Mouse (Mus musculus): ENCODE data around the gene Dst. TPM values are rescaled to one million over a fixed set of nuclear protein-coding genes. Genes with fewer than 3 reads are reported as not detected.

Gene Dst
- polyA plus RNA-seq, 1 experiment from 2014 or later: 24.9 TPM

DNA sequence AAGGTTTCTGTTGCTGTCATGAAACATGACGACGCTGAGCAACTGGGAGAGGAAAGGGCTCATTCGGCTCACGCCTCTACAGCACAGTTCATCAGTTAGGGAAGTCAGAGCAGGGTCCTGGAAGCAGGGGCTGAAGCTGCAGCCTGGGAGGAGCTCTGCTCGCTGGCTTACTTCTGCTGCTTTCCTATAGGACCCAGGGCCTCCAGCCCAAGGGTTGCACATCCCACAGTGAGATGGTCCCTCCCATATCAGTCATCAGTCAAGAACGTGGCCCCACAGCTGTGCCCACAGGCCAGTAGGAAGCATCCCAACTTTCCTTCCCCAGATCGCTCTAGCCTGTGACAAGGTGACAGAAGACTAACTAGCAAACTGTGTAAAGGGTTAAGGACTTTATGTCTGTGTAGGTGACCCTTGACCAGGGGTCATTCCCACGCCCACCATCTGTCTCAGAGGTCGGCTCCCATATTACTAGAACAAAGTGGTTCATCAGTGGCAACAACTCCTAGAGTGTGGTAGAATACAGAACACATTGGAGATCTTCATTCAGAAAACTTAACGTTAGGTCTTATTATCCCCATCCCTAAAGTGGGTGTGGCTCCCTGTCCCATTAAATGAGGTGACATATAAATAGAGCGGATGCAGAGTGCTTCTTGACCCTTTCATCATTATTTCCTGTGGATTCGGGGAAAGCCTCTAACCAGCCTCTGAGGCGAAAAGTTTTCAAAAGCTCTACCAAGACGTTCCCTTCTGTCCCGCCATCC lies 219.9 kb downstream of the Dst start:
- Histone ChIP-seq H3K9me3 (replicated peaks; ENCODE audit: control insufficient read depth, low read length) (no peaks in the 10 kb centered on the region), H3K36me3 (ENCODE audit: control insufficient read depth, insufficient read depth, low read length) (no peaks in the 10 kb centered on the region), H3K9ac (ENCODE audit: low read length) (no peak overlapping the region), H3K27ac (ENCODE audit: low read depth, low read length) (no peak overlapping the region), H3K4me1 (ENCODE audit: control insufficient read depth, insufficient read depth, low read length) (no peaks in the 10 kb centered on the region), H3K4me2 (ENCODE audit: low read length) (no peak overlapping the region), H3K4me3 (ENCODE audit: low read depth, low read length) (no peak overlapping the region), H3K27me3 (replicated peaks; ENCODE audit: control insufficient read depth, insufficient read depth, low read length) (no peaks in the 10 kb centered on the region)
- WGBS: 85% methylated on average over 15 of the region's 15 CpGs
- DNase-seq (ENCODE audit: low spot score) (no peak), ATAC-seq (no peak)

DNA sequence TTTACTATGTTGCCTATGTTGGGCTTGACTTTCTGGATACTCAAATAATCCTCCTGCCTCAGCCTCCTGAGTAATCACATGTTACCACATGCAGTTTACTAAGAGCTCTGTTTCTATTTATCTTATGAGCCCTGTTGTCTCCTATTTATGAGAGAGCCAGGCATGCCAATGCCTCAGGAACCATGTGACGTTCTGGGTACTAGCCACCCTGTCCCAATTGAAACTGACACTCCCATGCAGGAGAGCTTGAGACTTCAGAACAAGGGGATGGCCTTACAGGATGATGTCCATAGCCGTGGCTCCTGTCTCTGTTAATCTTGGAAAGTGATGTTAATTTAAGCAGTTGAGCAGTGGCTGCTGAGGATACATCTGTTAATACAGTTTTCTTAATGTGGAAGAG lies 220.8 kb downstream of the Dst start:
- H3K27me3 ChIP-seq (replicated peaks; ENCODE audit: control insufficient read depth, insufficient read depth, low read length): no peaks in the 10 kb centered on the region
- no peak for ATAC-seq
- H3K36me3 ChIP-seq (ENCODE audit: control insufficient read depth, insufficient read depth, low read length): no peaks in the 10 kb centered on the region
- no peaks in the 10 kb centered on the region for H3K4me1 ChIP-seq (ENCODE audit: control insufficient read depth, insufficient read depth, low read length)
- H3K4me2 ChIP-seq (ENCODE audit: low read length): no peak overlapping the region
- no peak for DNase-seq (ENCODE audit: low spot score)
- 90% methylated on average over 2 of the region's 2 CpGs for WGBS
- no peak overlapping the region for H3K27ac ChIP-seq (ENCODE audit: low read depth, low read length)
- no peaks in the 10 kb centered on the region for H3K9me3 ChIP-seq (replicated peaks; ENCODE audit: control insufficient read depth, low read length)
- H3K4me3 ChIP-seq (ENCODE audit: low read depth, low read length): no peak overlapping the region
- no peak overlapping the region for H3K9ac ChIP-seq (ENCODE audit: low read length)

DNA sequence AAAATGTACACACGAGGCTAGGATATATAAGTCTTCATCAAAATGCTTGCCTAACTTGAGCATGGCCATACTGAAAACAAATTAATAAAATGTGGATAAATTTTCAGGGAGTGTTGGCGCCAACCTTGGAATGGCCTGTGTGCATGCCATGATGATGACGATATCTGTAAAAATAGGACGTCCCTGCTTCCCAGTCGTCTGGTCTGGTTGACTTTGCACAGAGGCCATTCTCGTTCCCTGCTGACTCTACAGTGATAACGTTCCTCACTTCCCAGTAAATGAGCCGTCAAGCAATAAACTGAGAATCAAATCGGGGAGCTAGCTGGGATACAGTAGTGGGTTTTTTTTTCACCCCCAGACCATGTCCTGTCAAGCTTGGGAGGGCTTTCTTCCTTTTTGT lies 221.7 kb downstream of the Dst start:
- no peaks in the 10 kb centered on the region for H3K36me3 ChIP-seq (ENCODE audit: control insufficient read depth, insufficient read depth, low read length)
- DNase-seq (ENCODE audit: low spot score) (no peak), ATAC-seq (no peak)
- H3K4me1 ChIP-seq (ENCODE audit: control insufficient read depth, insufficient read depth, low read length): no peaks in the 10 kb centered on the region
- H3K4me2 ChIP-seq (ENCODE audit: low read length): no peak overlapping the region
- no peak overlapping the region for H3K4me3 ChIP-seq (ENCODE audit: low read depth, low read length)
- whole genome bisulfite sequencing: 89% methylated on average over 9 of the region's 9 CpGs
- no peak overlapping the region for H3K27ac ChIP-seq (ENCODE audit: low read depth, low read length)
- H3K9ac ChIP-seq (ENCODE audit: low read length): no peak overlapping the region
- no peaks in the 10 kb centered on the region for H3K27me3 ChIP-seq (replicated peaks; ENCODE audit: control insufficient read depth, insufficient read depth, low read length)
- no peaks in the 10 kb centered on the region for H3K9me3 ChIP-seq (replicated peaks; ENCODE audit: control insufficient read depth, low read length)

DNA sequence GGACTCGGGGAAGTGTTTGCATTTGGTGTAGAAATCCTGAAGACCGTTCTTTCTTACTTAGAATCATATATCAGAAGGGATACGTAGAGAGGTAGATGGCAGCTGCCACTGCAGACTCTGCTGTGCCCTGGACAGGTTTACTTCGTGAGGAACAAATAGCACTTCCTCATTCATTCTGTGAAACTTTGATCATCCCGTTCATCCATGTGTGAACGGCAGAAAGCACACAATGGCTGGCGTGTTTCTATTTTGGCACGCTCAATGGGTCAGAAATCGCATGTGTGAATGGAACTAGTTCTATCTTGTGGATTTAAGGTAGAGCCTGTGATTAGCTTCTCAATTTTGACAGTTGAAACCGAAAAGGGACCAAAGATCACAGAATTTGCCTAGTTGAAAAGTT lies 222.8 kb downstream of the Dst start:
- Histone ChIP-seq H3K9ac (ENCODE audit: low read length) (no peak overlapping the region), H3K27me3 (replicated peaks; ENCODE audit: control insufficient read depth, insufficient read depth, low read length) (no peaks in the 10 kb centered on the region), H3K4me3 (ENCODE audit: low read depth, low read length) (no peak overlapping the region), H3K27ac (ENCODE audit: low read depth, low read length) (no peak overlapping the region), H3K4me1 (ENCODE audit: control insufficient read depth, insufficient read depth, low read length) (no peaks in the 10 kb centered on the region), H3K36me3 (ENCODE audit: control insufficient read depth, insufficient read depth, low read length) (peaks cover 3% of the 10 kb centered on the region; the same call in 1 of the 2 replicates), H3K9me3 (replicated peaks; ENCODE audit: control insufficient read depth, low read length) (no peaks in the 10 kb centered on the region), H3K4me2 (ENCODE audit: low read length) (no peak overlapping the region)
- ATAC-seq (peak; percentile 42; the same call in 1 of the 2 replicates), DNase-seq (ENCODE audit: low spot score) (peak; percentile 44)
- 21% methylated on average over 10 of the region's 10 CpGs for WGBS

DNA sequence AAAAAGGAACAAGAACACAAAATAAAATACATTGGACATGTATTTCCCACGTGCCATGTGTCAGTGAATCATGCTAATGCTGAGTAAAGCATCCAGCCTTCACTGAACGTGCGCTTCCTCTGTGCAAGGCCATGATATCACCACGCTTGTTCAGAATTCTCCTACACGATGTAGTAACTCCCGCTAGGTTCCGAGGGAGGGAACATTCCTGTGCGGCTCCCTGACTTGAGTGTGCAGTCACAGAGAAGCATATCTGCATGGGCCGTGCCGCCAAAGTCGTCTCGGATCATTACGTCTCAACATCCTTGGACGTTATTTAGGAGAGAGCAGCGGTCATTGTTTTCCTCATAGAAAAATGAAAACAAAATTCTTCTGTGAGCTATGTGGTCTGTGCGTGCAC lies 224.8 kb downstream of the Dst start:
- 92% methylated on average over 16 of the region's 16 CpGs for WGBS
- H3K4me2 ChIP-seq (ENCODE audit: low read length): no peak overlapping the region

DNA sequence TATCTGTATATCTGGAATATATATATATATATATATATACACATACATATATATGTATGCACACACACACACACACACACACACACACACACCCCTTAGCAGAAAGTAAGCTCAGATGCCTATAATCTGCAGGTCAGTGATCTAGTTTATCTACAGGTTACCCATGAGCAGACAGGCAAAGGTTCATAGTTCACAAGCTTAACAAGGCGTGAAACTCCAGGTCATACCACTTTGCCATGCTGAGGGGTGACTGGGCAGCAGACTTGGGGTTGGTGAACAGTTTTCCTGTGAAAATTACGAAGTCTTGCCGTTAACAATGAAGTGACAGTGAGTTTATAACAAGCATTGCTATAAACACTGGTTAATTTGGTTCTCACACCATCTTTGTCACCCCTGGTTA lies 227.5 kb downstream of the Dst start:
- Histone ChIP-seq H3K4me3 (ENCODE audit: low read depth, low read length) (no peak overlapping the region), H3K27me3 (replicated peaks; ENCODE audit: control insufficient read depth, insufficient read depth, low read length) (no peaks in the 10 kb centered on the region), H3K9me3 (replicated peaks; ENCODE audit: control insufficient read depth, low read length) (no peaks in the 10 kb centered on the region), H3K9ac (ENCODE audit: low read length) (no peak overlapping the region), H3K27ac (ENCODE audit: low read depth, low read length) (no peak overlapping the region), H3K4me2 (ENCODE audit: low read length) (no peak overlapping the region), H3K36me3 (ENCODE audit: control insufficient read depth, insufficient read depth, low read length) (peaks cover 3% of the 10 kb centered on the region; the same call in 1 of the 2 replicates), H3K4me1 (ENCODE audit: control insufficient read depth, insufficient read depth, low read length) (peaks cover 15% of the 10 kb centered on the region)
- ATAC-seq (no peak), DNase-seq (ENCODE audit: low spot score) (no peak)
- 90% methylated on average over 3 of the region's 3 CpGs for WGBS

More for the DNA sequence above, 224.8 kb downstream of the Dst start:
- H3K4me1 ChIP-seq (ENCODE audit: control insufficient read depth, insufficient read depth, low read length): no peaks in the 10 kb centered on the region
- H3K27ac ChIP-seq (ENCODE audit: low read depth, low read length): no peak overlapping the region
- no peak overlapping the region for H3K9ac ChIP-seq (ENCODE audit: low read length)
- no peak overlapping the region for H3K4me3 ChIP-seq (ENCODE audit: low read depth, low read length)
- H3K27me3 ChIP-seq (replicated peaks; ENCODE audit: control insufficient read depth, insufficient read depth, low read length): no peaks in the 10 kb centered on the region
- DNase-seq (ENCODE audit: low spot score) (no peak), ATAC-seq (no peak)
- H3K36me3 ChIP-seq (ENCODE audit: control insufficient read depth, insufficient read depth, low read length): peaks cover 3% of the 10 kb centered on the region; the same call in 1 of the 2 replicates
- H3K9me3 ChIP-seq (replicated peaks; ENCODE audit: control insufficient read depth, low read length): no peaks in the 10 kb centered on the region

DNA sequence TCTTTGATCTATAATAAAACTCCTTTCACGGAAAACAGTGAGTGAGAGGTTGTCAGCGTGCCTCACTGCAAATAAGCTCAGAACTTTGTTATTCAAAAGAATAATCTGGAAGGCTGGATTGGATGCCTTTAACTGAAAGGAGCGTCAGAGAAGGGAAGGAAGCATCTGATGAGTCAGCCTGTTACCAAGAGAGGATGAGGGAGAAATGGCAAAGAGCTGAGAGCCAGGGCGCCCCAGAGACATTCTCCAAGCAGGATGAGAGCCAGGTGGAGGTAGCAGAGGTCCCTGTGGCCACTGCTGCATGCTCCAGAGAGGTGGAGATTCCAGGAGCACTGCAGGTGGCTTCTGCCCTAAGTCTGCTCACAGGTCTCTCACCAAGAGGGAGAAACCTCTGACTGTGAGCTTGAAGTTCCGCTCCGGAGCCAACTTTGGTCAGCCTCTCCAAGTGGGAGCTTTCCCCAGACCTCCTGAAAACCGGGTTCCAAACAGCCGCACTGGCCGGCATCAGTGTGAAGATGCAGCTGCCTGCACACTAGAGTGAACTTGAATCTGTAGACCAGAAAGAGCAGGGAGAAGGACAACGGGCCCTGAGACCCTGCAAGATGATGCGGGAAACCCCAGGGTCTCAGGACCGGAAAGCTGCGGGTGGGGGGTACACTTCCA lies 231.3 kb downstream of the Dst start:
- Histone ChIP-seq H3K4me2 (ENCODE audit: low read length) (no peak overlapping the region), H3K9me3 (replicated peaks; ENCODE audit: control insufficient read depth, low read length) (no peaks in the 10 kb centered on the region), H3K36me3 (ENCODE audit: control insufficient read depth, insufficient read depth, low read length) (peaks cover 3% of the 10 kb centered on the region; the same call in 1 of the 2 replicates), H3K9ac (ENCODE audit: low read length) (no peak overlapping the region), H3K4me3 (ENCODE audit: low read depth, low read length) (no peak overlapping the region), H3K27me3 (replicated peaks; ENCODE audit: control insufficient read depth, insufficient read depth, low read length) (no peaks in the 10 kb centered on the region), H3K4me1 (ENCODE audit: control insufficient read depth, insufficient read depth, low read length) (peaks cover 16% of the 10 kb centered on the region), H3K27ac (ENCODE audit: low read depth, low read length) (no peak overlapping the region)
- ATAC-seq: no peak
- no peak for DNase-seq (ENCODE audit: low spot score)
- WGBS: 57% methylated on average over 13 of the region's 13 CpGs

DNA sequence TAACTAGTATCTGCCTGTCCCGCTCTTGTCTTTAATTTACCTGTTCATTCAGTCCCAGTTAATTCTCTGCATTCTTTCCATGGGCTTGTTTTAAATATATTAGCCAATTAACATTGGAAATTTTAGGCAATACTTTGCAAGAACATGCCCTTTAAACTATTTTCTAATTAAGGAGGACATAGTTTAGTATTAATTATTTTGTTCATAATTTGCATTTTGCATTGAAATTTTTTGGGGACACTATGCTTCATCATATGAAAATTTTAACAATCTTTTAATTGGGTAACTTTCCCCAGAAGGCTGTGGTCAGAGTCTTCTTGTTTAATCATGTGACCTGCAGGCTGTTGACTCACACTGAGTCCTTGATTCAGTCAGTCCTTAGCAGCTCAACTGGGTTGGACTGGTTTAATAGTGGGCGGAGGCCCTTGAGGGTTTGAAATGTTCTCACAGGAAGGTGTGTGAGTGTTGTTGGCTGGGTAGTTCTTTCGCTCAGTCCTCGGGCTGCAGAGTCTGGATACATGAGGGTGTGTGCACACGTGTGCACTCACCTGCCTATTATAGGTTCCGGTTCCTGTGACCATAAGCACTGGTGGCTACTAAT lies 231.9 kb downstream of the Dst start:
- 66% methylated on average over 6 of the region's 6 CpGs for WGBS
- ATAC-seq (peak; percentile 49; the same call in 1 of the 2 replicates), DNase-seq (ENCODE audit: low spot score) (no peak)

DNA sequence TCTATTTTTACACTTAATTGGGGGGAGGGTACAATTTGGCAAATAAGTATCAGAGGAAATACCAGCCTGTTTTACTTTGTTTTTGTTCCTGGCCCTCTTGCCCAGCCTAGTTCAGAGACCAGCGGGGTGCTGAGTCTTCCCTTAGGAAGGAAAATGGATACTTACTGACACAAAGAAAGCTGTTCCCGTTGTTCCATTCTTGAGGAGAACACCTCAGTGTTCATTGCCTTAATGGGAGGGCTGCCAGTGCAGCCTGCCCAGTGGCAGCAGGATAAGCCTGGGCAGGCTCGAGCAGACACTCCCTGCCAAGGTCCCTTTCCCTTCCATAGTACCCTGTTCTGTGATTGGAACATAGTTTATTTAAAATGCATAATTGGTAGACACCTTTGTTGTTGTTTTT lies 232.7 kb downstream of the Dst start:
- H3K9ac ChIP-seq (ENCODE audit: low read length): no peak overlapping the region
- no peaks in the 10 kb centered on the region for H3K27me3 ChIP-seq (replicated peaks; ENCODE audit: control insufficient read depth, insufficient read depth, low read length)
- ATAC-seq: peak; percentile 50; the same call in 1 of the 2 replicates
- WGBS: 18% methylated on average over 3 of the region's 3 CpGs
- peak; percentile 43 for DNase-seq (ENCODE audit: low spot score)
- no peak overlapping the region for H3K4me3 ChIP-seq (ENCODE audit: low read depth, low read length)
- no peak overlapping the region for H3K27ac ChIP-seq (ENCODE audit: low read depth, low read length)
- H3K9me3 ChIP-seq (replicated peaks; ENCODE audit: control insufficient read depth, low read length): no peaks in the 10 kb centered on the region
- H3K4me2 ChIP-seq (ENCODE audit: low read length): no peak overlapping the region
- H3K4me1 ChIP-seq (ENCODE audit: control insufficient read depth, insufficient read depth, low read length): peaks cover 16% of the 10 kb centered on the region
- no peaks in the 10 kb centered on the region for H3K36me3 ChIP-seq (ENCODE audit: control insufficient read depth, insufficient read depth, low read length)

More for the DNA sequence above, 231.9 kb downstream of the Dst start:
- H3K4me3 ChIP-seq (ENCODE audit: low read depth, low read length): no peak overlapping the region
- peaks cover 2% of the 10 kb centered on the region; the same call in 1 of the 2 replicates for H3K36me3 ChIP-seq (ENCODE audit: control insufficient read depth, insufficient read depth, low read length)
- H3K4me2 ChIP-seq (ENCODE audit: low read length): no peak overlapping the region
- no peaks in the 10 kb centered on the region for H3K27me3 ChIP-seq (replicated peaks; ENCODE audit: control insufficient read depth, insufficient read depth, low read length)
- H3K9me3 ChIP-seq (replicated peaks; ENCODE audit: control insufficient read depth, low read length): no peaks in the 10 kb centered on the region
- no peak overlapping the region for H3K9ac ChIP-seq (ENCODE audit: low read length)
- peaks cover 16% of the 10 kb centered on the region for H3K4me1 ChIP-seq (ENCODE audit: control insufficient read depth, insufficient read depth, low read length)
- H3K27ac ChIP-seq (ENCODE audit: low read depth, low read length): no peak overlapping the region

Measured in forebrain, embryonic 14.5 days (tissue).